In the genomic region with DNA sequence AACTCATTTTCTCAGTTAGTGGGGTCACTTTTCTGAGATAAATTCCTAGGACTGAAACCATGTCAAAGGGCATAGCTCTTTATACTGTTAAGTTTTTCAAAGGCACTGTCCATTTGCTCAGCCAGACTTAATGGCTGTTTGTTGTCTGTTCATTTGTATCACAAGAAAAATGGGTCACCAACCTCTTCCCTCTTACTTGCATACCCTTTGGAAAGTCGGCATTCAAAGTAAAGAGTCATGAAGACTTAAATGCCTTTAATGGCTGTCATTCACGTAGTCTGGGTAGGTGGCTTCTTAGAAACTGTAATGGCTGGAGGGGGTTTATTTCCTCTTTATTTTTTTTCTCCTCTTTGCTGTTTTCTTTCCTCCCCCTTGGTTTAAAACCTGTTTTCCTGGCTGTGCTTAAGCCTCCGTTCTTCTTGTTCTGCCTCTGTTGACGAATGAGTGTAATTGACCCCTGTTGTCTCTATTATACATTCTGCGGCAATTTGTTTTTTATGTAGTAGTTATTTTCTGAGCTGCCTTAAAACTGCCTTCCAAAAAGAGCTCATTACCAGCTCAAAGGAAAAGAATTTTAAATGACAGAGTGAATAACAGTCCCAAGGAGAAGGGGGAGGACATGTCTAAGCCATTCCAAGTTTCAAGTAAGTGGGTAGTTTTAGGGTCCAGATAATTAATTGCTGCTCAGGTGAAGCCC, we compare ENCODE assay signal across 12 mouse cellular contexts.
"Had no signal": no experiment of that assay in that cellular context is flagged by ENCODE, and none has a peak within 500 bp of the region (broad histone marks: within the 10 kb centered on the region; RNA-seq: fewer than 3 reads in every experiment).

No protein-coding gene starts in this region.

- H3K9ac ChIP-seq: liver, embryonic 15.5 days; midbrain, embryonic 13.5 days had no signal

- H3K27me3 ChIP-seq: liver, embryonic 15.5 days; midbrain, embryonic 13.5 days had no signal

- ATAC-seq: lung, postnatal 0 days; midbrain, embryonic 13.5 days had no signal

- DNase-seq: kidney, adult 2 months; kidney, postnatal 14 days; layer of hippocampus, postnatal 36 days; lung, adult 2 months; lung, postnatal 36 days; right cerebral cortex, postnatal 14 days; thymus, postnatal 14 days had no signal

- H3K36me3 ChIP-seq: liver, embryonic 15.5 days; midbrain, embryonic 13.5 days had no signal

- H3K27ac ChIP-seq: liver, embryonic 15.5 days; midbrain, embryonic 13.5 days; stomach, postnatal 0 days had no signal

- H3K4me1 ChIP-seq: liver, embryonic 15.5 days had no signal

- H3K4me2 ChIP-seq: liver, embryonic 11.5 days; liver, embryonic 15.5 days; midbrain, embryonic 13.5 days had no signal

- H3K4me3 ChIP-seq: liver, embryonic 15.5 days; midbrain, embryonic 13.5 days had no signal

- H3K9me3 ChIP-seq: liver, embryonic 15.5 days; midbrain, embryonic 13.5 days had no signal
